Mouse (Mus musculus) heart, adult 8-10 months (tissue): ENCODE data around the gene Krt18. TPM values are rescaled to one million over a fixed set of nuclear protein-coding genes. Genes with fewer than 3 reads are reported as not detected.
"Not testable (repeated sequence)": the region's sequence is repeated elsewhere in the genome, so short reads cannot be mapped to it uniquely, and the experiment has no call there.

Source experiments
- DNase-seq: peaks from one replicate; pipeline ENCODE4 v3.0.0; 2022; ENCODE audit warnings: low spot score
- total RNA-seq, 4 experiments: library from RNA; stranded (reverse); gene quantifications; 2 replicates each; pipeline ENCODE4 v1.2.4; 2022

Gene Krt18
- total RNA-seq, 4 experiments from 2014 or later = 1.9 to 3.9 (median 2.5) TPM

DNA sequence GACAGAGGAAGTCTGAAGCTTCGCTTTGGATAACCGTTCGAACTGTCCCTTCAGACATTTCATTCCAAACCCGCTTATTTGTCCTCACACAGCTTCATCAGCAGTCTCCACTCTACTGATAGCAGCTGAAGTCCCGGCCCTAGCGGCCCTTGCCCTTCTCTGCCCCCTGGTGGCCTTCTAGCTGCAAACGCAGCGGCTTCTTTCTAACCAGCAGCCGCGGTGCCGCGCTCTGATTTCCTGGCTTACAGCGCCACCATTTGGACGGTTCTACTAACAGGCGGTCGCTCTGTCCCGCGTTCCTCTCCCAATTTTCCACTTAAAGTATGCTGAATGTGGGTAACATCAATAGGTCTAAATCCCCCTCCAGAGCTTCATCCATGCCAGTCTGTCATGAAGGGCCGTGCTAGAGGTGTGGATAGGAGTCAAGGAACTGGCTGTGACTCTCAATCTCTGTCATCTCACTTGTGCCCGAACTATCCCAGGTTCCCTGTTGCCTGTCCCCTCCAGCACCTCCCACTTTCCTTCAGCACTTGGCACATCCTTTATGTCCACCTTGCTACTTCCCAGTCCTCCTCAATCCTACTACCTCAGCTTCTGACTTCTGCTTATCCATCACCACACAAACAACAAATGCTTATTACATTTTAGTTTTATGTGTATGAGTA lies 37.8 kb downstream of the Krt18 start:
- peak; percentile 94 for DNase-seq

DNA sequence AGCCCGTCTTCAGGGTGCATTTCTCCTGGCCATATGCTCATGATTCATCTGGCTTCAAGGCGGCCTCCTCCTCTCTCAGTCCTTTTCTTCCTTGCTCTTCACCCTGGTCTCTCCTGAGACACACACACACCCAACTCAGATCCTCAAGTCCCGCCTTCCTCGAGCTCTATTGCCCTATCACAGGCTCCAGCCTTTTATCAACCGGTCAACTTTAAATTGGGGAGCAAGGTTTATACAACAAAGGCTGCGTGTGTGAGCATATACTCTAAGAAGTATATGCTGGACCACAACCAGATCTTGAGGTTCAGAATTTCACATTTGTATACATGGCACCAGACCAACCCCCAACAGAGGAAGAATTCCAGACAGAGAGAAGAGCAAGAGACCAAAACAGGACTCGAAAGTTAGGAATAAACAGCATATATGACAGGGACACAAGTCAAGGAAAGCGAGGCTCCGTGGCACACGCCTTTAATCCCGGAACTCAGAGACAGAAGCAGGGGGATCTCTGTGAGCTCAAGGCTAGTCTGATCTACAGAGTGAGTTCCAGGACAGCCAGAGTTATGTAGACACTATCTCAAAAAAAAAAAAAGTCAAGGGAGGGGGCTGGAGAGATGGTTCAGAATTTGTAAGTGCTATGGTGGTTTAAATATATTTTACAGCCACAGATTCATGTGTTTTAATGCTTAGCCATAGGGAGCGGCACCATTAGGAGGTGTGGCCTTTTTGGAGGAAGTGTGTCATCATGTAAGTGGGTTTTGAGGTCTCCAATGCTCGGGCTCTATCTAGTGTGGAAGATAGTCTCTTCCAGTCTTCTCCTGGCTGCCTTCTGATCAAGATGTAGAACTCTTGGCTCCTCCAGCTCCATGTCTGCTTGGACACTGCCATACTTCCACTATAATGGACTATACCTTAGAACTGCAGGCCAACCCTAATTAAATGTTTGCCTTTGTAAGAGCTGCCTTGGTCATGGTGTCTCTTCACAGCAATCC lies 42.8 kb downstream of the Krt18 start:
- no peak for DNase-seq

DNA sequence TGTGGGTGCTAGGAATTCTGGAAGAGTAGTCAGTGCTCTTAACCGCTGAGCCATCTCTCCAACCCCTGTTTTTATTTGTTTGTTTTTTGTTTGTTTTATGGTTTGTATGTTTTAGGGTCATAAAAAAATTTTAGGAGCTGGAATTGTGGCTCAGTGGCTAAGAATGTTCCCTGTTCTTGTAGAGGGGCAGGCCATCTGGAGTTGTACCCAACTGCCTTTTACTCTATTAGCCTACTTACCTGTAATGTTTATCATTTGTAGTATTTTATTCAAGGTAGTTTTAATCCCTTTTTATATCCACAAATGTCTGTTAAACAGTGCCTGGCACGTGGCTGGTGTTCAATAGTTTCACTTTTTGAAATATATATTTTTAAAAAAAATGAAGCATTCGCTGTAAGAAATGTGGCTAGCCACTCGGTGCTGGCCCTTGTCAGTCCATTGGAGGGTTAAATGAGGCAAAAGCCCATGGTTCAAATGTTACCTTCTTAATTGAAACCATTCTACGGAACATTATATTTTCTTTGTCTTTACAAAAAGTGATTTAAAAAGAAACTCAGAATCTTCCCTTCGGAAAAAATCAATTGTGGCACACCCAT lies 45.1 kb downstream of the Krt18 start:
- DNase-seq = no peak

DNA sequence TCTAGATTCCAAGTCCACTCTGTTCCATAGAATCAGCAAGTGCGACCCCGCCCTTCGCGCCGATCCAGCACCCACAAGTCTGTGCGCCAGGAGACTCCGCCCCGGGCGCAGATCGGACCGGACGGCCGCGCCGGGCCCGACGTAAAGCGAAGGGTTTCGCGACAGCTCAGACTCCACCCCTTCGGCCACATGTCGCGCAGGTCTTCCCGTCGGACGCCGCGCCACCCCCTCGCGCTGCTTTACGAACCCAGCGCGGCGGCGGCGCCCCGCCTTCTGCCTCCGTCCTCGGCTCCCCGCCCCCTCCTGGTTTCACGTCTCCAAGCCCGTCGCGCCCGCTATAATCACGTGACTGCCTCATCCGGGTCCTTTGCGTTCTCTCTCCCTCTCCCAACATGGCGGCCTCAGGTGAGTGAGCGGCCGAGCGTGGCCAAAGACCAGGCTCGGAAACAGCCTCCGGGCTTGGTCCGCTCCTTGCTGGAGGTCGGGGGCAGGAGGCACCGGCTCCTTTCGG lies 45.6 kb downstream of the Krt18 start, which contains the start of gene Eif4b:
TSS of gene Eif4b (plus strand) at position 215 of the 511 bp plus-strand sequence.
- peak; percentile 97 for DNase-seq

DNA sequence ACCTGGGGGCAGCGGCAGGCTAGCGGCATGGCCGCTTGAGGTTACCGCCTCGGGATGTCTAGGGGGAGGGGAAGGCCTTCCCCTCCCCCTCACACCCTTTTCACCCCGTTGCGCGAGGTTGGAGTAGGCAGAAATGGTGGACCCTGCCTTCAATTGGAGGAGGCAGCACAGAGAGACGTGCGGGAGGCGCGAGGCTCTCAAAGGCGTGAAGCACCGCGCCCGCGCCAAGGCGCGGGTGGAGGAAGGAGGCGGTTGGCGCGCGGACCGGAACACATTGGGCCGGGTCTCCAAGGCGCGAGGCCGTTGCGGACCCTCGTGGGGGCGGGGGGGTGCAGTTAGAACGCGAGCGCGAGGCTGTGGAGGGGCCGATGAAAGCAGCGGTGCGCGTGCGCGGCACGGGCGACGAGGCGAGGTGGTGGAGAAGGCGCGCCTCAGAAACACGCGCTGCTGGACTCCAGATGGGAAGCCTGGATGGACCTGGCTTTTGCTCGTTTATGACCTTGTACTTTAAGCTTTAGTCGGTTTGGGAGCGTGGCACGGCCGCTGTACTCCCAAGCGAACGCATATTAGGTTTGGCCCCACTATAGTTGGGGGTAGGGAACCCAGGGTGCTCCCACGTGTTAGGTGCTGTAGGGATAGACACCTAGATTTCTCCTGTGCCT lies 46.2 kb downstream of the Krt18 start:
- DNase-seq = no peak

DNA sequence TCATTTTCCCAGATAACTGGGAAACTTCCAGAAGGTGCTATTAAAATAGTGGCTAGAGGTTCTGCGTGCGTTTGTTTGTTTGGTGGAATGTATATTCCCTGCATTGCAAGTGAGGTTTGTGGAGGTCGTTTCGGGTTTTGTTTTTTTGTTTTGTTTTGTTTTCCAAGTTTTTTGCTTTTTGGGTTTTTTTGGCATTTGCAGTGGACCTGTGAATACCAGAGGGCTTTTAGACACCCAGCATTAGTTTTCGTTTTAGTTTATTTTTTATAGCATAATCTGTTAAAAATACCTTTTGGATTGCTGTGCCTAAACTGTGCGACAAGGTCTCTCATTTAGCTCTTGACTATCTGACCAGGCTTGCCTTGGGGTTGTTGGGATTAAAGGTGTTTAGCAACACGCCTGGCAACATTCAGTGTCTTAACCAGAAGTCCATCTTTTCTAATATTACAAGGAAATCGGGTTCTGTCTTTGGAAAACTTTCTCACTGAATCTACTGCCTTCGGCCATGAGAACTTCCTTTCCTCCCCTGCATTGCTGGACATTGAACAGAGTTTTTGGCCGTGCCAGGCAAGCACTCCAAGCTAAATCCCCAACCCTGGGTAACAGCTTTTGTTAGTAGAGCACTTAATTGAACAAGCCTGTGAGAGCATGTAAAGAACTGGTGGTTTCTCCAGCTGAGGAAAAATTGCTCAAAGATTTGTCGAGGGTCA lies 47.1 kb downstream of the Krt18 start:
- no peak for DNase-seq

DNA sequence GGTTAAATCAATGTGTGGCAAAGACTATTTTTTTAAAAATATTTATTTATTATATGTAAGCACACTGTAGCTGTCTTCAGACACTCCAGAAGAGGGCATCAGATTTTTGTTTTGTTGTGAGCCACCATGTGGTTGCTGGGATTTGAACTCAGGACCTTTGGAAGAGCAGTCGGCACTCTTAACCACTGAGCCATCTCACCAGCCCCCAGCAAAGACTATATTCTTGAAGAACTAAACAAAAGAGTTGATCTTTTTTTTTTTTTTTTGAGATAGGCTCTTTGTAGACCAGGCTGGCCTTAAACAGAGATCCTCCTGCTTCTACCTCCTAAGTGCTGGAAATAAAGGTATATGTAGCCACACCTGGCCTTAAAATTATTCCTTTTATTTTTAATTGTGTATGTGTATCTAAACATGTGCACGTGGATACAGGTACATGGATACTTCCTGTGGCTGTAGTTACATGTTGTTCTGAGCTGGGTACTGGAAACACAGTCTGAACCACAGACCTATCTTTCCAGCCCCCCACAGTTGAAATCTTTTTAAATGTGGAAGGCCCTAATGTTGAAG lies 49.2 kb downstream of the Krt18 start:
- DNase-seq = no peak

DNA sequence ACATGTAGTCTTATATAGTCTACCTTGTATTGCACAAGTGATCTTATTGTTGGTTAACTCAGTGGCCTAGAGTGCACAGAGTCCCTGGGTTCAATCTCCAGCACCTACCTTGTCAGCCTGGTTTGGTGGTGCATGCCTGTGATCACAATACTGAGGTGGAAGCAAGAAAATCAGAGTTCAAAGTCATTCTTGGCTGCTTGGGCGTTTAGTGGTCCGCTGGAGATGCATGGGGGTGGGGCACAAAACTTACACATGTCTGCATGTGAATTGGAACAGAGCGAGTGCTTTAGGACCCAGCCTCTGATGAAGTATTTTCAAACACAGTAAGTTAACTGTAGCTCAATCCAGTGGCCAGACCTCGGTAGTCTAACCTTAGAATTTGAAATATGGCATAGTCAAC lies 51.2 kb downstream of the Krt18 start:
- DNase-seq = no peak

DNA sequence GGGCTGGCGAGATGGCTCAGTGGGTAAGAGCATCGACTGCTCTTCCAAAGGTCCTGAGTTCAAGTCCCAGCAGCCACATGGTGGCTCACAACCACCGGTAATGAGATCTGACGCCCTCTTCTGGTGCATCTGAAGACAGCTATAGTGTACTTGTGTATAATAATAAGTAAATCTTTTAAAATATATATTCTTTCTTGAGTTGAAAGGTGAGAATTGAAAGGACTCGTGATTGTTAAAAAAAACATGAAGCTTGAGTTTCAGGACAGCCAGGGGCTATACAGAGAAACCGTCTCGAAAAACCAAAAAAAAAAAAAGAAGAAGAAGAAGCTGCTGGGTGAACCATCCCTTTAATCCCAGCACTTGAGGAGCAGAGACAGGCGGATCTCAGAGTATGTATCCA lies 51.9 kb downstream of the Krt18 start:
- DNase-seq = not testable (repeated sequence)

DNA sequence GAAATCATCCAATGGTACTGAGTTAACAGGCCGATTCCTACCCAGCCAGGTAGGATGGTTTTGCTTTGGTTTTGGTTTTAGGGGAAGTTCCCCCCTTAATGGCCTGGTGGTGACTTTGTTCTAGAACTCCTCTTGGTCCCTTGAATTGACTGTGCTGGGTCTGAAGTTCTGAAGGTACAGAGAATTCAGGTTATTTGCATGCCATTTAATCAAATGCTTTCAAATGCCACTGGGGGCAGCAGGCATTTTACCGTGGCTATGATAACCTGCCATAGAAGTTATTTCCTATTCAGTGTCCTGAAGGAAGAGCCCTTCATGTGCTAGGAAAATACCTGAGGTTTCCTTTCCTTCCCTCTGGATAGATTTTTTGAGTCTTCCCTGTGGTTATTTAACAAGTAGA lies 52.4 kb downstream of the Krt18 start:
- DNase-seq = no peak

Other genes starting within 250 kb of the Krt18 start
- not detected for gene Krt72, start 241.7 kb upstream of the Krt18 start, total RNA-seq
- not detected for gene Krt73, start 225.8 kb upstream of the Krt18 start, total RNA-seq
- gene Krt2, start 210.0 kb upstream of the Krt18 start, total RNA-seq = not detected
- gene Krt1, start 177.4 kb upstream of the Krt18 start, total RNA-seq = not detected
- not detected for gene Krt77, start 158.5 kb upstream of the Krt18 start, total RNA-seq
- not detected for gene Krt76, start 135.3 kb upstream of the Krt18 start, total RNA-seq
- not detected for gene Krt4, start 103.4 kb upstream of the Krt18 start, total RNA-seq
- gene Krt79, start 87.9 kb upstream of the Krt18 start, total RNA-seq = not detected
- under 1 TPM in 1 of 4 experiments, not detected in 3; 0.06 TPM for gene Krt78, start 73.9 kb upstream of the Krt18 start, total RNA-seq
- gene Krt8, start 23.7 kb upstream of the Krt18 start, total RNA-seq = 1 to 10 TPM in 3 of 4 experiments, under 1 TPM in 1; 0.92 to 3.0 (median 1.5) TPM
- gene Eif4b, start 45.6 kb downstream of the Krt18 start, total RNA-seq = 100 to 1,000 TPM; 161 to 190 (median 169) TPM
- 100 to 1,000 TPM; 123 to 146 (median 133) TPM for gene Tns2, start 72.2 kb downstream of the Krt18 start, total RNA-seq
- gene Spryd3, start 108.1 kb downstream of the Krt18 start, total RNA-seq = 10 to 100 TPM; 13.2 to 16.8 (median 15.6) TPM
- 10 to 100 TPM; 20.6 to 52.4 (median 26.0) TPM for gene Igfbp6, start 116.2 kb downstream of the Krt18 start, total RNA-seq
- gene Soat2, start 122.3 kb downstream of the Krt18 start, total RNA-seq = under 1 TPM in 3 of 4 experiments, not detected in 1; 0.11 to 0.13 (median 0.12) TPM
- 10 to 100 TPM; 31.5 to 40.0 (median 35.5) TPM for gene Zfp740, start 175.1 kb downstream of the Krt18 start, total RNA-seq
- gene Csad, start 176.5 kb downstream of the Krt18 start, total RNA-seq = 10 to 100 TPM; 14.2 to 18.9 (median 16.2) TPM
- 1 to 10 TPM in 2 of 4 experiments, under 1 TPM in 2; 0.82 to 3.2 (median 1.5) TPM for gene Itgb7, start 203.8 kb downstream of the Krt18 start, total RNA-seq
- gene Rarg, start 229.3 kb downstream of the Krt18 start, total RNA-seq = 10 to 100 TPM; 15.3 to 20.6 (median 17.3) TPM
- not detected for gene Gm9918, start 242.4 kb downstream of the Krt18 start, total RNA-seq